Mouse (Mus musculus) gastrocnemius, postnatal 4 days (tissue): ENCODE measurements around the gene Chd3. TPM values are rescaled to one million over a fixed set of nuclear protein-coding genes. Genes with fewer than 3 reads are reported as not detected.
A peak's percentile ranks its signal among the peaks of the same experiment; 100 is the strongest.

Experiments
- DNase-seq, 2 experiments: peaks; one replicate each; pipeline ENCODE4 v3.0.0; 2021 to 2022; ENCODE audit warnings: low spot score in 2 of 2, mixed read lengths in 2 of 2
- total RNA-seq, 2 experiments: library from RNA; stranded (reverse); gene quantifications; 2 replicates each; pipeline ENCODE4 v1.2.3; 2021

Gene Chd3
- total RNA-seq, 2 experiments from 2014 or later = 73.0 to 80.8 TPM

DNA sequence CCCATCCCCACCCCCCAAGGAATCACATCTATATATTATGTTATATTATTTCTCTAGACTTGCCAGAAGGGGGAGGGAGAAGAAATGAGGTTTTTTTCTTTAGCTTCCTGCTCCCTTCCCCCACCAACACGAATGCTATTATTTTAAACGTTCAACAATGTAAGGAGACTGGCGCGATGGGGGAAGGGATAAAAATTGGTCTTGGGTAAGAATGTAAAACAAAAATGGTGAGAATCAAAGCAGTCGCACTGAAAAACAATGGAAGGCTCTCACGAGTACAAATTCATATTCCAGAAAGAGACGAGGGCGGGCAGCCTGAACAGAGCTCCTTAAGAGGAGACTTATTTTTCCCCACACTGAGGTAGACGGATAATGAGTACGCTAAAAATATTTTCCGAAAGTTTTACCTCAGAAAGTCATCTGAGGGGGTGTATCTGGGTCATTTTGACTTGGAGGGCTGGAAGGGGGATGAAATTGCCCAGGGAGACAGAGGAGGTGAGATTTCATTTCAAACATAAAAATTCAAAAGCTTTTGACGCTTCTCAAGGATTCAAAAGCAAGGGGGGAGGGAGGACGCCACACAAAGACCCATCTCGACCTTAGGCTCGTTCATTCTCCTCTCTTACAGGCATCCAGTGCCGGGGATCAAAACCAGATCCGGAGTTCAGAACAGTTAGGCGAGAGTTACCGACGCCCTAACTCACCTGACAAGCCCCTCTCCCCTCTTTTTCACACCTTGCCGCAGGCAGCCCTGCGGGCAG, 2.2 kb downstream of the Chd3 start:
- no peak for DNase-seq

- peak; percentile 94 to 97 for DNase-seq
These were observed 2.9 kb downstream of the Chd3 start for GRCm38 (mm10) chr11:69366157-69366854.

DNA sequence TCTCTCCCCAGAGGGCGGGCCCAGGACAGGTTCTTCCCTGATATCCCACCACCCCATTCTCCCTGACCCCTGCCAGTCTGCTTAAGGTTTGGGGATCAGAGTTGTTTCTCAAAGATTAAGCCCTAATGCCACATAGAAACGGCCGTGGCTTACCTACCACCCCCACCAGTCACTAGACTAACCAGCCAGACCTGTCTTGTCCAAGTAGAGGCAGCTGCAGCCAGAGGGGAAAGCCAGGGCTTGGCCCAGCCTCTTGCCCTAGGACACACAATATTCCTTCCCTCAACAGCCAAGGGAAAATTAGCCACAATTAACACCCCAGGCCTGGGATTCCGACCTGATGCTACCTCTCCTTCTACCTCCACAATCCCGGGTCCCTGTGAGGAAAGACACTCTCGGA, 3.5 kb downstream of the Chd3 start:
- DNase-seq = no peak

- DNase-seq = peak; percentile 96 to 98
These were observed 4.3 kb downstream of the Chd3 start for GRCm38 (mm10) chr11:69364910-69365309.

DNA sequence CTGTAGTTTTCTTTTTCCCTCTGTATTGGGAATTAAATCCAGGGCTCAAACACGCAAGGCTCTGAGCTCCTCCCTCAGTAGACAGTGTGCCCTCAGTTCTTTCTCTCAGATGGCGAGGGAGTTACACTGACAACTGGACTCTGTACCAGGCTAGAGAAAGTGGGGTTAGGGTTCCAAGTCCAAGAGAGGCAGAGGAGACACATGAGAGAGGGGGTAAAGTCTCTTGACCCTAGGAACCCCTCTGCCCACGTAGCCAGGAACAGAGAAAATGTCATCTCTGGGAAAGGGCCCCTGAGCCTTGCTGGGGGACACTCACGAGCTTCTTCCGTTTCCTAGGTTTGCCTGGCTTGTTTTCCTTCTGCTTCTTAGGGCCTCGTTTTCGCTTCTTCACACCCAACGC, 4.8 kb downstream of the Chd3 start:
- DNase-seq = no peak

DNA sequence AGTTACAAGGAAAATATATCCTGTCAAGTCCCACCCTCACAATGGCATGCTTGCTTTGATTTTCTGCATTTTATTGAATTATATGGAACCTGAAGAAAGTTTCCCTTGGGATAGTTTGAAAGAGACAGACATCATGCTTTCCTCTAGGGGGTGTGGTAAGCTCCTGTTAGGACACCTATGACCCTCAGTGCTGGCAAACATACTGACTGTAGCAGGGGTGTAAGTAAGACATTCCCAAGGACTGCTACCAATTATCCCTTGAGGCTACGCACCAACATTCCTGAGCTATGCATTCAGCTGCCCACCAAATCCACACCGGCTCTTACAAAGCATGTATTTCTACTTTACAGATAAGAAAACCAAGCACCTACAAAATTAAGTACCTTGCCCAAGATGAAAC, 6.7 kb downstream of the Chd3 start:
- DNase-seq = no peak

DNA sequence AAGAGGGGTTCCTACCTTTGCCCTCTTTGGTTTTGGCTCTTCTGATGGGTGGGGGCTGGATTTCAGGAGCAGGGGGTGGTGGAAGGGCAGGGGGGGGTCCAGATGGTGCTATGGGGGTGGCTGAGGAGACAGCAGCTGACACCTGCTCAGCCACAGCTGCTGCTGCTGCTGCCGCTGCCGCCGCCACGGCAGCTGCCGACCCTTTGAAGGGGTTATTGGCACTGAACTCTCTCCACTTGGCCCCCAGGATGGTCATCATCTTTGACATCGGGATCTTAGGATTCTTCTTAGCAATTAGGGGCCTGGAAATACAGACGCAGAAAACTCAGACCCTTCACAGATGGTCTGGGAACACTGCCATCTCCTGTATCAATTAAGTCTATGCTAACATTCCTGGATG, 7.2 kb downstream of the Chd3 start:
- no peak for DNase-seq

DNA sequence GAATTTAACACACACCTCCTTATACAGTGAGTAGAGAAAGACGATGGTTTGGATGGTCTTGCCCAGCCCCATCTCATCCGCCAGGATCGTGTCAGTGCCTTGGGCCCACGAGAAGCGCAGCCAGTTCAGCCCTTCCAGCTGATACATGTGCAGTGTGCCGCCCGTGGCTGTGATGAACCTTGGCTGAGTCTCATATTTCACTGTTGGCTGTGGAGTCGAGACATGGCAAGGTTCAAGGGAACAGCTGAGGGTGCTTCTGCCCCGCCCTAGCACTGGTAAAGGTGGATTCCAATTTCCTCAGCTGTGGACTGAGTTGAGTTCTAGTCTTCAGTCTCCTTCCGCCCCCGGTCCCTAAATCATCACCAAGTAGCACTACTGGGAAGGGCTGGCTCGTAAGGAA, 11.5 kb downstream of the Chd3 start:
- no peak for DNase-seq

DNA sequence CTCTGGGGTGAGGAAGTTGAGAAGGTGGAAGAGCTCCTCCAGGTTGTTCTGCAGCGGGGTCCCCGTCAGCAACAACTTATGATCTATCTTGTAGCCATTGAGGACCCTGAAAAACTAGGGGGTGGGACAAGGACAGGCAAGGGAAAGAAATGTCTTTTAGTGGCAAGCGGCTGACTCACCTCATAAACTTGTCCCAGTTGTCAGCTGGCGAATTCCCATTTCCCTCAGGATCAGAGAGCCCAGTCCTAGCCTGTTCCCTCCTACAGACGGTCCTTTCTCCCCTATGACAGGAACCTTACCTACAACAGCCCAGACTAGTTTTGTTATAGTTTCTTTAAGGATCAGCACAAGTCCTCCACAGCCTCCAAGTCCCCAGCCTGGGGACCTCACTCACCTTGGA, 12.7 kb downstream of the Chd3 start:
- no peak for DNase-seq

DNA sequence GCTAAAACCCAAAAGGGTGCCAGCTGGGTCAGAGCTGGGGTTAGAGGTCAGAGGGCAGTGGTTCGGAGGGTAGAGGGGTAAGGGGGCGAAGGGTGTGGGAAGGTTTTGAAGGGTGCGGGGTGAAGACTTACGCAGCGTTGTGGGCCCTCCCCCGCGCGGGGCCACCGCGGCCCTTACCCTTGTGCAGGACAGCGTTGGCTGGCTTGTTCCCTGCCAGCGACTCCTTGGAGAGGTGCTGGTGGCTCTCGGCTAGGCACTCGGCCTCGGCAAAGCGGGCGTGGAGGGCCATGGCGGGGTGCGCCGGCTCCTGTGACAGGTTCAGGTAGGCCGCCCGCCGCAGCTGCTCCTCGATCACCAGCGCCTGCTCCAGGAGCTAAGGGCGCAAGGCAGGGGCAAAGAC, 22.8 kb downstream of the Chd3 start:
- no peak for DNase-seq

- DNase-seq = peak; percentile 42 to 72
These were observed 28.8 kb downstream of the Chd3 start, which contains the start of gene Rnf227 for GRCm38 (mm10) chr11:69340161-69341131. TSS of gene Rnf227 (plus strand) at chr11:69340461.

- no peak for DNase-seq
These were observed 34.4 kb downstream of the Chd3 start for GRCm38 (mm10) chr11:69334796-69335195.

DNA sequence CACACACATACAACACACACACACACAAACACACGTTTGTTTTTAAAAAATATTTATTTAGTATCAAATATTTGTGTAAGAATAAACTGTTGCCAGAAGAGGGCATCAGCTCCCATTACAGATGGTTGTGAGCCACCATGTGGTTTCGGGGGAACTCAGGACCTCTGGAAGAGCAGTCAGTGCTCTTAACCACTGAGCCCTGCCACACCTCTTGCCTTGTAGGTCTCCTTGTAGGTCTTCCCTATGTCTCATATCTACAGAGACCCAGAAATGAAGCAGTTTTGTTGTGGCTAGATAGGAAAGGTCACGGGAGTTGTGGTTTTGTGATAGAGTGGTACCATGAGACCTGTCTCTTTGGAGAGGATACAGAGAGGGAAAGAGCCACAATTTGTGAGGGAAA, 35.3 kb downstream of the Chd3 start:
- no peak for DNase-seq

DNA sequence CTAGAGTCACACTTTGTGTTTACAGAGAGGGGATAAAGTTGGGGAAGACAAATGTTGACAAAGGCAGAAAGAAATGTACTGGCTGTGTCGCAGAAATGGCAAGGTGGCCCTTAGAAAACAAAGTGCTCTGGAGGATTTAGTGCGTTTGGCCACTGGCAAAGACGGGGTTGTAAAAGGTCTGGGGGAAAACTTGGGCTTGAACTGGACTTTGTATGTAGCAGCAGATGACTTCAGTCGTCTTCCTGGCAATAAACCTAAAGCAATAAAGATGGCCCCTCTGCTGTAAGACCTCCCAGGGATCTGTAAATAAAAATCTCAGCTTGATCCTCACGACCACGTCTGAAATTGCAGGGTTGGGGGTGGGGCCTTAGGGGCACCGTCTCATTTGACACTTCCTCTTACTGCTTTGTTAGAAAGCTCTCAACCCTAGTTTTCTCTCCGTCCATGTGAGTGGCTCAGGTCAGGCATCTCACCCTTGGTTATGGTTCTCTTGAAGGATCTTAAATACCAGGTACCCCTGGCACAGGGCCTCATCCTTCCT, 36.4 kb downstream of the Chd3 start:
- no peak for DNase-seq

- DNase-seq = peak in 1 of 2 experiments; percentile 75
These were observed 37.2 kb downstream of the Chd3 start for GRCm38 (mm10) chr11:69331929-69332405.

- no peak for DNase-seq
These were observed 38.1 kb downstream of the Chd3 start for GRCm38 (mm10) chr11:69331152-69331551.

DNA sequence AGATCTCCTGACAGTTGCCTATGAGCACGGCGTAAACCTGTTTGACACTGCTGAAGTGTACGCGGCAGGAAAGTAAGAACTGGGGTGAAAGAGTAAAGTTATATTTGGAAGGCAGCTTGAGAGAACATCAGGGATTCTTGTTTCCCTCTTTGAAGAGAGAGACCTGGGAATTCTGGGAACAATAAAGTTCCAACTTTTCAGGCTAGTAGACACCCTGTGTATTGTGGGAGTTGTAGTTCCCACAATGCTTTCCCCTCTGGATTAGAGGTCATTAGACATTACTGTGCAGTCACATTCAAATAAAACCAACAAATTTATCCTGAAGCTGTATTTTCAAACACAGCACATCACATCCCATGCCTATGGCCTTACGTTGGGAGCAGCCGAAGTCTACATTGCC, 40.7 kb downstream of the Chd3 start:
- no peak for DNase-seq

DNA sequence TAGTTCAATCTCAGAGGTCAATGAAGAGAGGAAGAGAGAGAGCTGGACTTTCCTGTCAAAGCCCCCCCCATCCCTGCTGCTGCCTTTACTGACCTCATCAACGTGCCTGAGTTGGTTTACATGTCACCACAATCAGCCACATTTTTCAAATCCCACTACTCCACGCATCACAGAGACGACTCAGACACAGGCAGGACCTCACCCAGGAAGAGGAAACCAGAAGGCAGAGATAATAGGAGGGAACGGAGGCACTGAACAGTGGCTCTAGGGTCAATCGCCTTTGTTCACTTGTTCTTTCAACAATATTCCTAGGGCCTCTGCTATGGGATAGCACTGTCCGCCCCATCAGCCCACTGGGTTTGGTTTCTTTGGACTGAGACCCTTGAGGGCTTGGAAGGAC, 41.6 kb downstream of the Chd3 start:
- DNase-seq = no peak

- no peak for DNase-seq
These were observed 42.1 kb downstream of the Chd3 start for GRCm38 (mm10) chr11:69327157-69327442.

DNA sequence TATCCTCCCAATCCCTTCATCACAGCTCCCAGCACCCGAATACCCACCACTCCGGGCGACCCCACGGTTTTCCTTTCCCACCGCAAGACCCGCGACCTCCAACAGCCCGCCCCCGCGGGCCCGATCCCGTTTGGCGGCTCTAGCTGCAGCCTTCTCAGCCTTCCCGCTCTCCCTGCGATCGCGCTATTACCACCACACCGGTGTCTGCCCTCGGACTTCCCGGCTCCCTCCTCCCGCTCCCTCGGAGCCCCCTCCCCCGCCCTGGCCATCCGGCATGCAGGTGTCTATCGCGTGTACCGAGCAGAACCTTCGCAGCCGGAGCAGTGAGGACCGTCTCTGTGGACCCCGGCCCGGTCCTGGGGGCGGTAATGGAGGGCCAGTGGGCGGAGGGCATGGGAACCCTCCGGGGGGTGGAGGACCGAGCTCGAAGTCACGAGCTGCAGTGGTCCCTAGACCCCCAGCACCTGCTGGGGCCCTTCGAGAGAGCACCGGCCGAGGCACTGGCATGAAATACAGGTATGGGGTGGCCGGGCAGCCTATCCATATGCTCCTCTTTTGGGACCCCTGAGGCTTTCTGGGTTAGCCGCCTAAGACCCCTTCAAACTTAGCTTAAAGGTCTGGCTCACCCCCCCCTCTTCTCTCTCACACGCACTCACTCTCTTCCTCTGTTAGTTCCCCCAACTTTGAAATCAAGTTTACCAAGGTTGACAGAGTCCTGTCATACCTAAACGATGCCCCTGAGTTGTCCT, 42.6 kb downstream of the Chd3 start:
- DNase-seq = peak in 1 of 2 experiments; percentile 41
